Mouse (Mus musculus) myocyte (in vitro differentiated cells): ENCODE measurements at regions not wholly inside any gene's neighbourhood (a gene's known extent, or its start where the extent isn't known, plus 50 kb on each side); places are given as distances from the start of the nearest gene placed in this dataset.

Experiments
- E2F4 ChIP-seq: IDR thresholded peaks from one replicate; pipeline ENCODE4 v1.6.1; 2011; ENCODE audit warnings: mild to moderate bottlenecking, control low read depth, moderate library complexity; ENCODE audit not compliant: insufficient read depth
- POLR2A ChIP-seq: IDR thresholded peaks from one replicate; pipeline ENCODE4 v1.6.1; 2011; ENCODE audit warnings: low read depth, mild to moderate bottlenecking, control low read depth, moderate library complexity; ENCODE audit not compliant: insufficient read length

GRCm38 (mm10) chr2:51522766-51523165 is 104.5 kb upstream of the Tas2r134 start:
- TF ChIP-seq E2F4 (no peak), POLR2A (no peak)
